Mouse (Mus musculus) lung, postnatal 10 days (tissue): ENCODE measurements around the gene Gm17571.
A peak's percentile ranks its signal among the peaks of the same experiment; 100 is the strongest.

Source experiments
- DNase-seq: peaks from one replicate; pipeline ENCODE4 v3.0.0; 2021

The Gm17571 gene

GRCm38 (mm10) chr9:13454651-13455123, 8.1 kb upstream of the Gm17571 start:
- DNase-seq = peak; percentile 28

- DNase-seq = no peak
Measured at GRCm38 (mm10) chr9:13448716-13449115, 2.2 kb upstream of the Gm17571 start.

- no peak for DNase-seq
Measured at GRCm38 (mm10) chr9:13446236-13446635, 317 bp downstream of the Gm17571 start.

- DNase-seq = no peak
Measured at GRCm38 (mm10) chr9:13443484-13444211, 2.9 kb downstream of the Gm17571 start.

GRCm38 (mm10) chr9:13442012-13442735, 4.4 kb downstream of the Gm17571 start:
- DNase-seq = no peak

GRCm38 (mm10) chr9:13440911-13441310, 5.6 kb downstream of the Gm17571 start:
- no peak for DNase-seq

GRCm38 (mm10) chr9:13433501-13434090, 13.0 kb downstream of the Gm17571 start:
- no peak for DNase-seq

- no peak for DNase-seq
Measured at GRCm38 (mm10) chr9:13431646-13432045, 14.9 kb downstream of the Gm17571 start.

- no peak for DNase-seq
Measured at GRCm38 (mm10) chr9:13430744-13431143, 15.8 kb downstream of the Gm17571 start.

- peak; percentile 39 for DNase-seq
Measured at GRCm38 (mm10) chr9:13430302-13430701, 16.3 kb downstream of the Gm17571 start.

GRCm38 (mm10) chr9:13429477-13430125, 17.0 kb downstream of the Gm17571 start:
- peak; percentile 42 for DNase-seq

GRCm38 (mm10) chr9:13425031-13425940, 21.3 kb downstream of the Gm17571 start:
- peak; percentile 89 for DNase-seq

- no peak for DNase-seq
Measured at GRCm38 (mm10) chr9:13414230-13414766, 32.3 kb downstream of the Gm17571 start.
